Mouse (Mus musculus) forebrain, postnatal 0 days (tissue): Measurements from ENCODE around the gene Cdk8. TPM values are rescaled to one million over a fixed set of nuclear protein-coding genes. Genes with fewer than 3 reads are reported as not detected.

Experiments used
- ATAC-seq: fragments of 200-750 bp; cut with Nextera tagmentation; 2 replicates; pipeline ENCODE4 v1.8.0; 2017; ENCODE audit warnings: mild to moderate bottlenecking, moderate library complexity
- DNase-seq: peaks from one replicate; pipeline ENCODE4 v3.0.0-alpha.2; 2015
- H3K27ac ChIP-seq: fragments of 300-500 bp; sonication (generic); 2 replicates; pipeline ENCODE4 v1.5.1; 2014; ENCODE audit warnings: low read depth, mild to moderate bottlenecking, antibody characterized with exemption, low read length, moderate library complexity, mixed read lengths
- H3K27me3 ChIP-seq: fragments of 300-500 bp; sonication (generic); 2 replicates; pipeline ENCODE4 v1.6.1; 2014; ENCODE audit warnings: mild to moderate bottlenecking, low read length, mixed read lengths; ENCODE audit not compliant: insufficient read depth
- H3K36me3 ChIP-seq: fragments of 300-500 bp; sonication (generic); 2 replicates; pipeline ENCODE4 v1.6.1; 2014; ENCODE audit warnings: mild to moderate bottlenecking, moderate library complexity; ENCODE audit not compliant: insufficient read depth
- H3K4me1 ChIP-seq: fragments of 300-500 bp; sonication (generic); 2 replicates; pipeline ENCODE4 v1.6.1; 2014; ENCODE audit warnings: antibody characterized with exemption; ENCODE audit not compliant: insufficient read depth
- H3K4me2 ChIP-seq: fragments of 300-500 bp; sonication (generic); 2 replicates; pipeline ENCODE4 v1.6.1; 2014; ENCODE audit warnings: low read depth, mild to moderate bottlenecking, moderate library complexity
- H3K4me3 ChIP-seq: fragments of 300-500 bp; sonication (generic); 2 replicates; pipeline ENCODE4 v1.5.1; 2014; ENCODE audit warnings: low read depth, low read length, mixed read lengths
- H3K9ac ChIP-seq: fragments of 300-500 bp; sonication (generic); 2 replicates; pipeline ENCODE4 v1.6.1; 2014; ENCODE audit warnings: mild to moderate bottlenecking
- H3K9me3 ChIP-seq: fragments of 300-500 bp; sonication (generic); 2 replicates; pipeline ENCODE4 v1.6.1; 2016; ENCODE audit warnings: low read length
- CTCF ChIP-seq: sonication (generic); IDR thresholded peaks from 2 replicates; pipeline ENCODE4 v1.5.1; 2016; ENCODE audit warnings: antibody characterized with exemption, control low read depth, low read depth
- WGBS: fragments of 180-500 bp; shearing (Covaris S2); extraction: QIAGEN DNeasy Blood & Tissue Kit; methylation state at CpG from one replicate; pipeline ENCODE4 v1.1.7; 2014; 5-methylcytosine and 5-hydroxymethylcytosine counted together
- polyA plus RNA-seq: library from polyadenylated mRNA; unstranded; fragments of >200 nt; fragmentation: Nextera tagmentation; extraction: Ambion mirVana; gene quantifications from 2 replicates; pipeline ENCODE4 v1.2.1, GENCODE M21; 2015
- total RNA-seq: library from RNA; depleted of rRNA; stranded (reverse); fragments of >200 nt; gene quantifications from 2 replicates; pipeline ENCODE4 v1.2.3, GENCODE M21; 2014

Cdk8 gene
- total and polyA plus RNA-seq, 2 experiments from 2014 or later: 13.1 to 48.8 TPM

DNA sequence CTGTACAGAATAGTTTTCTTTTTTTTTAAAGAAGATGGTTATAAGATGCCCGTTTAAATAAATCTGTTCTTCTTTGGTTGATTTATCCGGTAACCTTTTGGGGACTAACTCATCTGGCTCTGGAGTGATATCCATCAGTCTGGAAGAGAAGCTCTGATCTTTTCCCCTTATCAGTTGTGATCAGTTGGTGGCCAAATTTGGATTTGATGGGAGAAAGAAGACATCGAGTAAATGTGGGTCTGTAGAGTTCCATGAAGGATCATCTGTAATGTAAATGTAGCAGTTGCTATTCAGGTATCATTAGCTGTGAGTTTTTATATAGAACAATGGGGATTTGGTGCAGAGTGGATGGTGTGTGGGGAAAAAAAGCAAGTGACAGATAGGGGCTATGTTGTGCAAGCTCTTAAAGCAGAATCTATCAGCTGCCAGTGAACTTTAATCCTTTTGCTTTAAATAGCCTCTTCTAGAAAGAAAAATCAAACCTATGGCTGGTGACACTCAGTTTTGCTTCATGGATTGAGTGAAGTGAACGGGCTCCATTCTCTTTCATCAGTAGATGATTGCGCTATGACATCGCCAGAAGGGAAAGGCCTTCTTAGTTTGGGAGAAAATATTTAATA is 1.1 kb downstream of the Cdk8 start:
- H3K27me3 ChIP-seq: no peaks in the 10 kb centered on the region
- no peak for ATAC-seq
- no peaks in the 10 kb centered on the region for H3K9me3 ChIP-seq
- no peak overlapping the region for H3K27ac ChIP-seq
- H3K9ac ChIP-seq: peak overlapping the region; percentile 79
- 25% methylated on average over 6 of the region's 6 CpGs for WGBS
- H3K36me3 ChIP-seq: no peaks in the 10 kb centered on the region
- peak overlapping the region; percentile 78 for H3K4me3 ChIP-seq
- peak overlapping the region; percentile 73 for H3K4me2 ChIP-seq
- DNase-seq: no peak
- 0 out of 2 replicates have a peak, but pooled peaks cover 5% of the 10 kb centered on the region for H3K4me1 ChIP-seq
- no peak for TF ChIP-seq CTCF

DNA sequence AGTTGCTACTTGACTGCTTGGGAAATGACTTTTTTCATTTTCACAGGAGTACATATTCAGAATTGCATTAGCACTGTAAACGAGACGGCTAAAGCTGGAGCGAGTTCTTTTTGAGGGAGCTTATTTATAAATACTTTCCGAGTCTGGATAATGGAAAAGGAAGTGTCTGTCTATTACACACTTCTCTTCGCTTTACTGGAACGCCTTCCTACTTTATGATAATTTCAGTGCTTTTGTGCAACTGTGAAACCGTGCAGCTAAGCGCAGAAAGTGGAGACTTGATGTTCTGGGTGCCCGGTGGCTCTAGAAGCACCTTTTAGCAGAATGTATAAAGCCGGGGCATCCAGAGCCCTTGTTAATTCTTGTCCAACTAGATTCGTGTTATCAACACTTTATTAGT is 1.8 kb downstream of the Cdk8 start:
- peak overlapping the region; percentile 79; the same call in 1 of the 2 replicates for H3K9ac ChIP-seq
- no peak for DNase-seq
- WGBS: 32% methylated on average over 11 of the region's 11 CpGs
- TF ChIP-seq CTCF: no peak
- H3K36me3 ChIP-seq: no peaks in the 10 kb centered on the region
- H3K4me2 ChIP-seq: peak overlapping the region; percentile 73
- 0 out of 2 replicates have a peak, but pooled peaks cover 5% of the 10 kb centered on the region for H3K4me1 ChIP-seq
- peak overlapping the region; percentile 78 for H3K4me3 ChIP-seq
- ATAC-seq: no peak
- no peaks in the 10 kb centered on the region for H3K9me3 ChIP-seq
- no peak overlapping the region for H3K27ac ChIP-seq
- no peaks in the 10 kb centered on the region for H3K27me3 ChIP-seq

DNA sequence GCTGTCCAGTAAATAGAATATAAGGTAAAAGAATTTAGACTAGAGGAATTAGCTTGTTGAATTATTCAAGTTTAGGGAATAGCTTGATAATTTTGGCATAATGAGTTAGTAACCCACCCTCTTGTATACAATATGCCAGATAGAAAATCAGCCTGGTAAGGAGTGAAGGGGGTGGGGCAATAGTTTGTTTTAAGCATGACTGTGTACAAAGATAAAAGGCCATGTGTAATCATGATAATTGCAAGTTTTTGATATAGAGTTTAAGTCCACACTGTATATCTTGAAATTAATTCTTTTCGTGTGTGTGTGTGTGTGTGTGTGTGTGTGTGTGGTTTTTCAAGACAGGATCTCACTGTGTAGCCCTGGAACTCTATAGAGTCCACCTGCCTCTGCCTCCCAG is 3.3 kb downstream of the Cdk8 start:
- Histone ChIP-seq H3K4me1 (0 out of 2 replicates have a peak, but pooled peaks cover 5% of the 10 kb centered on the region), H3K9me3 (no peaks in the 10 kb centered on the region), H3K27ac (no peak overlapping the region), H3K4me2 (no peak overlapping the region), H3K4me3 (no peak overlapping the region), H3K27me3 (no peaks in the 10 kb centered on the region), H3K36me3 (no peaks in the 10 kb centered on the region), H3K9ac (no peak overlapping the region)
- DNase-seq: no peak
- no peak for TF ChIP-seq CTCF
- 88% methylated on average over 1 of the region's 1 CpGs for WGBS
- no peak for ATAC-seq

DNA sequence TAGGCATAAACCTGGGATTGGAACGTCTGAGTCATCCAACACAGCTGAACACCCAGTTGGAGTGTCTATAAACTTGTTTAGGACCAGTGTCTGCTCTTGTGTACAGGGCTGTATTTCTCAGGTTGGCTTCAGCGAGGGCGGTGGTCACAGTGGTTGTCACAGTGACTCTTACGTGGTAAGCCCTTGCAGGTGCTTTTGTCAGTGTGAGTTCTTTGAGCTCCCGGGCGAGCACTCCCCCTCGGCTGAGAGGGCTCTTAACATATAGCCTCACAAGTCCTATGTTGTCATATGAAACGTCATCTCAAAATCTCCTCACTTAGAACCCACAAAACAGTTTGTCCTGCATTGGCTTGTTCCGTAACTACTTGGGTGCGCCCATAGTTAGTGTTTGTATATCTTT is 7.2 kb downstream of the Cdk8 start:
- Histone ChIP-seq H3K36me3 (no peaks in the 10 kb centered on the region), H3K9ac (no peak overlapping the region), H3K27me3 (no peaks in the 10 kb centered on the region), H3K4me1 (0 out of 2 replicates have a peak, but pooled peaks cover 5% of the 10 kb centered on the region), H3K4me3 (no peak overlapping the region), H3K27ac (no peak overlapping the region), H3K4me2 (no peak overlapping the region), H3K9me3 (no peaks in the 10 kb centered on the region)
- no peak for DNase-seq
- ATAC-seq: no peak
- 87% methylated on average over 10 of the region's 10 CpGs for WGBS
- TF ChIP-seq CTCF: no peak

DNA sequence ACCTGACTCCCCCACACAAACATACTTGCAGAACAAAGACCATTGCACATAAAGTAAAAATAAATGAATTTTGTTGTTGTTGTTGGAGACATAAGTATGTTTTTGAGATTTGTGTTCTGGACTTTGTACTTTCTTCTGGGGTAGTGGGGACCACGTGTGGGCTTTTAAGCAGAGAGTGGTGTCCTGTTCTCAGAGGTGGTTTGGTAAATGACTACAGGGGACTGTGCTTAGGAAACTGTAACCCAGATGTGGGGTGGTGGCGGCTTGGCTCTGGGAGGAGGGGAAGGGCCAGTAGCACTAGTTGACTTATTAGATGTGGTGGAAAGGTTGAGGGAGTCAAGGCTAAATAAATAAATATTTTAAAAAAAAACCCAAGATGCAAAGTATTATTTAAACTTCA is 9.7 kb downstream of the Cdk8 start:
- Histone ChIP-seq H3K27me3 (no peaks in the 10 kb centered on the region), H3K9ac (no peak overlapping the region), H3K9me3 (no peaks in the 10 kb centered on the region), H3K4me2 (no peak overlapping the region), H3K4me3 (no peak overlapping the region), H3K27ac (no peak overlapping the region), H3K36me3 (no peaks in the 10 kb centered on the region), H3K4me1 (no peaks in the 10 kb centered on the region)
- WGBS: 99% methylated on average over 2 of the region's 2 CpGs
- ATAC-seq (no peak), DNase-seq (no peak)
- no peak for TF ChIP-seq CTCF

DNA sequence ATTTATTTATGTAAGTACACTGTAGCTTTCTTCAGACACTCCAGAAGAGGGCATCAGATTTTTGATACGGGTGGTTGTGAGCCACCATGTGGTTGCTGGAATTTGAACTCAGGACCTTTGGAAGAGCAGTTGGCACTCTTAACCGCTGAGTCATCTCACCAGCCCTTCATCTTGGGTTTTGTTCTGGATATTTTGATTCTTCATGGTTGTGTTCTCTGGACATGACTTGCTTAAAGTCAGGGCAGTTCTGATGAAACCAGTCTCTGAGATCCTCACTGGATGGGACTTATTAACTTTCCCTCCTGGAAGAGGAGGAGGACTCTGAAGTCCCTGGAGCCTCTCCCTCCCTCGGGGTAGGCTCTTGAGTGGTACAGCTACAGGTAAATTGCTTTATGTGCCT is 10.2 kb downstream of the Cdk8 start:
- no peaks in the 10 kb centered on the region for H3K9me3 ChIP-seq
- no peak overlapping the region for H3K4me2 ChIP-seq
- no peaks in the 10 kb centered on the region for H3K27me3 ChIP-seq
- 96% methylated on average over 3 of the region's 3 CpGs for WGBS
- no peak overlapping the region for H3K27ac ChIP-seq
- H3K4me1 ChIP-seq: no peaks in the 10 kb centered on the region
- H3K36me3 ChIP-seq: no peaks in the 10 kb centered on the region
- no peak overlapping the region for H3K9ac ChIP-seq
- no peak overlapping the region for H3K4me3 ChIP-seq
- ATAC-seq (no peak), DNase-seq (no peak)
- no peak for TF ChIP-seq CTCF

DNA sequence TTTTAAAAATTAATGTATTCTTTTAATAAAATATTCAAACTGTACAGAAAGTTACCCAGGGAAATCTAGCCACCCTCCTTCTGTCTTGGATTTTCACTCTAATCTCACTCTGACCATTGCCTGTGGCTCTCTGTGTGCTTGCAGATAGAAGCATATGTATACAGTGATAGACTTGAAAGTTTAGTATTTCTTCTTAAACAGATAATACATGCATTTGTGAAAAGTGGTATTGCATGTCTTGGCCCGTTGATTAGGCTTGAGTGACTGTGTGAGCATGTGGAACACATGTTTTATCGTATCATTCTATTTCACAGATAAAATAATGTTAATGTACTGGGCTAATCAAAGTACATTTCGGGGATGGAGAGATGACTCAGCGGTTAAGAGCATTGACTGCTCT is 14.2 kb downstream of the Cdk8 start:
- Histone ChIP-seq H3K9ac (no peak overlapping the region), H3K27ac (no peak overlapping the region), H3K4me3 (no peak overlapping the region), H3K4me2 (no peak overlapping the region), H3K36me3 (no peaks in the 10 kb centered on the region), H3K4me1 (no peaks in the 10 kb centered on the region), H3K27me3 (no peaks in the 10 kb centered on the region), H3K9me3 (no peaks in the 10 kb centered on the region)
- ATAC-seq: no peak
- DNase-seq: no peak
- WGBS: 96% methylated on average over 4 of the region's 4 CpGs
- TF ChIP-seq CTCF: no peak
